Mouse (Mus musculus) kidney, adult 2 months (tissue): ENCODE results near the gene Srr.

Experiments used
- CTCF ChIP-seq: fragments of 200-500 bp; conservative IDR thresholded peaks from 2 replicates; pipeline ENCODE4 v1.5.1; 2011; ENCODE audit warnings: low read depth, mild to moderate bottlenecking, control low read depth, low read length, moderate library complexity, mixed read lengths; ENCODE audit not compliant: insufficient read depth, insufficient read length
- POLR2A ChIP-seq: fragments of 200-500 bp; IDR thresholded peaks from one replicate; pipeline ENCODE4 v1.6.1; 2011; ENCODE audit warnings: low read depth, low read length, control low read depth

DNA sequence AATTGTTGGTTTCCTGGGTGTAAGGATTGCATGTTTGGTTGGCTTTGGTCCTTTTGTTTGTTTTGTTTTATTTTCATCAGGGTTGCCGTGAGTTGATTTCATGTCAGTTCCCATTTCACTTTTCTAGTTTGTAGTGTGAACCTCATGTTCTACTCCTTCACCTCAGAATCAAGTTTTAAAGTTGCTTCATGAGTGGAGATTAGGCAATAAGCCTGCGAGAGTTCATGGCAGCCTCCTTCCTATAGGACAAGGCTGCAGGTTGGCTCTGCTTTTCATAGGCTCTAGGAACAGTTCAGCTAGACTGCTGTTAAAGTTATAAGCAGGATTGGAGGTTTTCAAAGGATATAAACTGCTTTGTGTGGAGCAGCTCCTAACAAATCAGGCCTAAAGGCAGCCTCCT lies 33.8 kb upstream of the Srr start:
- no peak for TF ChIP-seq CTCF
- no peak for TF ChIP-seq POLR2A
